Mouse (Mus musculus) C2C12 (cell line): ENCODE measurements around the gene Ift81. TPM values are rescaled to one million over a fixed set of nuclear protein-coding genes. Genes with fewer than 3 reads are reported as not detected.

ENCODE experiments used
- H3K27me3 ChIP-seq: one replicate; pipeline ENCODE4 v1.6.1; 2011; ENCODE audit not compliant: control insufficient read depth, insufficient read depth, insufficient read length
- H3K36me3 ChIP-seq: one replicate; pipeline ENCODE4 v1.6.1; 2011; ENCODE audit not compliant: control insufficient read depth, insufficient read depth
- H3K4me3 ChIP-seq: one replicate; pipeline ENCODE4 v1.5.1; 2011; ENCODE audit warnings: mild to moderate bottlenecking, control low read depth; ENCODE audit not compliant: poor library complexity, insufficient read depth, severe bottlenecking
- H3K79me2 ChIP-seq: one replicate; pipeline ENCODE4 v1.6.1; 2011; ENCODE audit not compliant: control insufficient read depth, insufficient read depth
- H3K79me3 ChIP-seq: one replicate; pipeline ENCODE4 v1.6.1; 2011; ENCODE audit warnings: low read depth, control low read depth
- H3ac ChIP-seq: one replicate; pipeline ENCODE3; 2011; ENCODE audit warnings: low read depth; ENCODE audit not compliant: control insufficient read depth, insufficient read length
- CEBPB ChIP-seq: IDR thresholded peaks from one replicate; pipeline ENCODE4 v1.6.1; 2011; ENCODE audit warnings: low read depth, mild to moderate bottlenecking, control low read depth, moderate library complexity
- CTCF ChIP-seq: IDR thresholded peaks from one replicate; pipeline ENCODE4 v1.5.1; 2011; ENCODE audit not compliant: control insufficient read depth, insufficient read depth, insufficient read length
- FOSL1 ChIP-seq: IDR thresholded peaks from one replicate; pipeline ENCODE4 v1.8.0; 2011; ENCODE audit warnings: mild to moderate bottlenecking, low read length; ENCODE audit not compliant: poor library complexity, insufficient read depth, severe bottlenecking
- MAX ChIP-seq: IDR thresholded peaks from one replicate; pipeline ENCODE4 v1.6.1; 2011; ENCODE audit warnings: mild to moderate bottlenecking, control low read depth
- MYOD1 ChIP-seq: IDR thresholded peaks from one replicate; pipeline ENCODE4 v1.6.1; 2011; ENCODE audit warnings: low read depth; ENCODE audit not compliant: control insufficient read depth, insufficient read length
- MYOG ChIP-seq: IDR thresholded peaks from one replicate; pipeline ENCODE4 v1.6.1; 2011; ENCODE audit not compliant: control insufficient read depth, insufficient read length; ENCODE audit errors: extremely low read depth
- USF1 ChIP-seq: IDR thresholded peaks from one replicate; pipeline ENCODE4 v1.6.1; 2011; ENCODE audit warnings: low read depth, mild to moderate bottlenecking, control low read depth, moderate library complexity
- polyA plus RNA-seq: library from polyadenylated mRNA; unstranded; fragments of >200 nt; fragmentation: generic; extraction: Trizol; gene quantifications from one replicate; pipeline ENCODE4 v1.2.1, GENCODE M21; 2012; ENCODE audit warnings: missing spikeins

Gene Ift81
- polyA plus RNA-seq, 1 experiment: 3.5 TPM

GRCm38 (mm10) chr5:122636958-122637357 is 22.6 kb upstream of the Ift81 start:
- no peak for TF ChIP-seq USF1
- TF ChIP-seq CEBPB: no peak
- no peak for TF ChIP-seq CTCF
- no peak for TF ChIP-seq MYOG
- no peak for TF ChIP-seq FOSL1
- peak; percentile 45 for TF ChIP-seq MYOD1
- no peaks in the 10 kb centered on the region for H3K36me3 ChIP-seq
- no peaks in the 10 kb centered on the region for H3K27me3 ChIP-seq
- no peaks in the 10 kb centered on the region for H3K79me3 ChIP-seq
- H3K79me2 ChIP-seq: no peaks in the 10 kb centered on the region
- no peak overlapping the region for H3ac ChIP-seq
- no peak overlapping the region for H3K4me3 ChIP-seq

GRCm38 (mm10) chr5:122636308-122636707 is 22.0 kb upstream of the Ift81 start:
- no peaks in the 10 kb centered on the region for H3K79me3 ChIP-seq
- TF ChIP-seq USF1: peak; percentile 55
- no peak for TF ChIP-seq CEBPB
- H3K4me3 ChIP-seq: no peak overlapping the region
- H3K79me2 ChIP-seq: no peaks in the 10 kb centered on the region
- no peak overlapping the region for H3ac ChIP-seq
- no peaks in the 10 kb centered on the region for H3K27me3 ChIP-seq
- H3K36me3 ChIP-seq: no peaks in the 10 kb centered on the region

- Histone ChIP-seq H3K27me3 (no peaks in the 10 kb centered on the region), H3K79me3 (no peaks in the 10 kb centered on the region), H3K4me3 (no peak overlapping the region), H3K36me3 (no peaks in the 10 kb centered on the region), H3K79me2 (no peaks in the 10 kb centered on the region), H3ac (no peak overlapping the region)
- TF ChIP-seq MYOG (no peak), USF1 (peak; percentile 64)
These were observed 20.9 kb upstream of the Ift81 start for GRCm38 (mm10) chr5:122635228-122635627.

- no peaks in the 10 kb centered on the region for H3K79me2 ChIP-seq
- H3K79me3 ChIP-seq: no peaks in the 10 kb centered on the region
- H3ac ChIP-seq: no peak overlapping the region
- no peak overlapping the region for H3K4me3 ChIP-seq
- H3K36me3 ChIP-seq: no peaks in the 10 kb centered on the region
- H3K27me3 ChIP-seq: no peaks in the 10 kb centered on the region
- TF ChIP-seq MYOD1 (no peak), FOSL1 (no peak), MYOG (no peak), CTCF (peak; percentile 87)
These were observed 12.9 kb upstream of the Ift81 start for GRCm38 (mm10) chr5:122627243-122627642.

GRCm38 (mm10) chr5:122625565-122626252 is 11.4 kb upstream of the Ift81 start:
- Histone ChIP-seq H3ac (no peak overlapping the region), H3K4me3 (no peak overlapping the region), H3K36me3 (no peaks in the 10 kb centered on the region), H3K79me2 (no peaks in the 10 kb centered on the region), H3K27me3 (no peaks in the 10 kb centered on the region), H3K79me3 (no peaks in the 10 kb centered on the region)
- TF ChIP-seq MYOD1 (no peak), FOSL1 (no peak), USF1 (peak; percentile 32)

- no peaks in the 10 kb centered on the region for H3K79me2 ChIP-seq
- H3K36me3 ChIP-seq: no peaks in the 10 kb centered on the region
- TF ChIP-seq FOSL1: no peak
- TF ChIP-seq USF1: peak; percentile 71
- no peaks in the 10 kb centered on the region for H3K79me3 ChIP-seq
- H3ac ChIP-seq: no peak overlapping the region
- H3K4me3 ChIP-seq: no peak overlapping the region
- H3K27me3 ChIP-seq: no peaks in the 10 kb centered on the region
These were observed 10.7 kb upstream of the Ift81 start for GRCm38 (mm10) chr5:122624952-122625479.

- no peaks in the 10 kb centered on the region for H3K36me3 ChIP-seq
- no peaks in the 10 kb centered on the region for H3K79me2 ChIP-seq
- H3K27me3 ChIP-seq: no peaks in the 10 kb centered on the region
- H3ac ChIP-seq: no peak overlapping the region
- H3K79me3 ChIP-seq: no peaks in the 10 kb centered on the region
- TF ChIP-seq CEBPB (no peak), USF1 (no peak), CTCF (no peak), MYOG (no peak), MYOD1 (no peak), MAX (no peak), FOSL1 (no peak)
- no peak overlapping the region for H3K4me3 ChIP-seq
These were observed 9.5 kb upstream of the Ift81 start for GRCm38 (mm10) chr5:122623861-122624260.
